Mouse (Mus musculus): ENCODE data around the gene Zfand3. TPM values are rescaled to one million over a fixed set of nuclear protein-coding genes. Genes with fewer than 3 reads are reported as not detected.

The Zfand3 gene
- polyA plus RNA-seq, 1 experiment from 2014 or later: 59.8 TPM

DNA sequence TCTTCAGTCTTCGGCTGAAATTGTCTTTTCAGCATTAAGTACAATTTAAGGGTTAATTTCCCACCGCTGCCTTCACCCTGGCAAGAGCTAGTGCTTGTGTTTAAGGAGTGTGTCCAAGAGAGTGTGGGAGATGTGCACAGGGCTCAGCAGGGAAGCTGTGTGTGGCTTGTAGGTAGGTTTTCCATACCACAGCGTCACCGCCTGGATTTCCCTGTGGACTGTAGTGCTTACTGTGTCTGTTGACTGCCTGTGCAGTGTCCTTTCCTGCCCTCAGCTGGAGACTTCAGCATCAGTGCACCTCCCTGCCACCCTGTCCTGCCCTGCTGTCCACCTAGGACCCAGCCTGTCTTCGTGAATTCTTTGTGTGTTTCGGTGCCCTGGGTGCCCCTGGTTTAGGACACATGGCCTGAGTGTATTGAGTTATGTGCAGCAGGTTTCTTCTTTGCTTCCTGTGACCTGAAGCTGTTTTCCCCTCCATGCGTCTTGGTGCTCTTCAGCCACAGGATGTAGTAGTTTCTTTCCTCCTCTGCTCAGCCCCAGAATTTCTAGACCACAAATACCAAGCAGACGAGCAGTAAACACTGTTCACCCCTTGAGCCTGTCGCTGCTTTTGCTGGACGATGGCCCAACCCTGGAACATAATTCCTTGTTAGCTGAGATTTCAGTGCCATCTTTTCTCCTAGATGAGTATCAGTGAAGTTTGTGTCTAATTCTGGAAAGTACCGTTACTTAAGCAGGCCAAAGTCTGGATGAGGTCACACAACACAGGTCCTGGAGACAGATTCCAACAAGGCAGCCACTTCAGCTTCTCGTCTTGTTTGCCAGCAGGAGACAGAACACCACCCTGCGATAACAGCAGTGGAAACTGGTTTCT lies 195.1 kb downstream of the Zfand3 start:
- H3K9me3 ChIP-seq: no peaks in the 10 kb centered on the region
- H3K4me1 ChIP-seq: peaks cover 61% of the 10 kb centered on the region
- H3K4me2 ChIP-seq: no peak overlapping the region
- 0 out of 2 replicates have a peak overlapping the region, but pooled peaks have one; percentile 42 for H3K27ac ChIP-seq
- no peak overlapping the region for H3K4me3 ChIP-seq
- no peaks in the 10 kb centered on the region for H3K36me3 ChIP-seq
- no peak for ATAC-seq (ENCODE audit: borderline replicate concordance, extremely low read depth, low FRiP score, low TSS enrichment)
- no peak overlapping the region for H3K9ac ChIP-seq
- 43% methylated on average over 13 of the region's 13 CpGs for WGBS
- H3K27me3 ChIP-seq: no peaks in the 10 kb centered on the region

DNA sequence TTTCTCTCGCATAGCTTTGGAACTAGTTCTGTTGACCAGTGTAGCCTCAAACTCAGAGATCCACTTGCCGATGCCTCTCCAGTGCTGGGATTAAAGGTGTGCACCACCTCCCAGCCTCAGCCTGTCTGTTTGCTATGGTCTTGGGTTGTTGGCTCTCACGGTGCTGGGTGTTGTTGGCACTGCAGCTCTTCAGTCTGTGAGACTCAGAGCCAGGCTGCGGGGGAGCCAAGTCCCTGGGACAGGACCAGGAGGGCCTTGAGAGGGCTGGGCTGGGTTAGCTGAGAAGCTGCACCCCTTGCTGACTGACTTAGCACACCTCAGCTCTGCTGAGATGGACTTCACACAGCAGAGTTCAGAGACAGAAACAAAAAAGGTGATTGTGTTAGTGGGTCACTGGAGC lies 195.8 kb downstream of the Zfand3 start:
- peak overlapping the region; percentile 42; the same call in 1 of the 2 replicates for H3K27ac ChIP-seq
- no peak overlapping the region for H3K4me3 ChIP-seq
- no peak overlapping the region for H3K9ac ChIP-seq
- ATAC-seq (ENCODE audit: borderline replicate concordance, extremely low read depth, low FRiP score, low TSS enrichment): no peak
- peaks cover 55% of the 10 kb centered on the region for H3K4me1 ChIP-seq
- H3K36me3 ChIP-seq: no peaks in the 10 kb centered on the region
- 53% methylated on average over 4 of the region's 4 CpGs for WGBS
- no peak overlapping the region for H3K4me2 ChIP-seq
- H3K27me3 ChIP-seq: no peaks in the 10 kb centered on the region
- no peaks in the 10 kb centered on the region for H3K9me3 ChIP-seq

DNA sequence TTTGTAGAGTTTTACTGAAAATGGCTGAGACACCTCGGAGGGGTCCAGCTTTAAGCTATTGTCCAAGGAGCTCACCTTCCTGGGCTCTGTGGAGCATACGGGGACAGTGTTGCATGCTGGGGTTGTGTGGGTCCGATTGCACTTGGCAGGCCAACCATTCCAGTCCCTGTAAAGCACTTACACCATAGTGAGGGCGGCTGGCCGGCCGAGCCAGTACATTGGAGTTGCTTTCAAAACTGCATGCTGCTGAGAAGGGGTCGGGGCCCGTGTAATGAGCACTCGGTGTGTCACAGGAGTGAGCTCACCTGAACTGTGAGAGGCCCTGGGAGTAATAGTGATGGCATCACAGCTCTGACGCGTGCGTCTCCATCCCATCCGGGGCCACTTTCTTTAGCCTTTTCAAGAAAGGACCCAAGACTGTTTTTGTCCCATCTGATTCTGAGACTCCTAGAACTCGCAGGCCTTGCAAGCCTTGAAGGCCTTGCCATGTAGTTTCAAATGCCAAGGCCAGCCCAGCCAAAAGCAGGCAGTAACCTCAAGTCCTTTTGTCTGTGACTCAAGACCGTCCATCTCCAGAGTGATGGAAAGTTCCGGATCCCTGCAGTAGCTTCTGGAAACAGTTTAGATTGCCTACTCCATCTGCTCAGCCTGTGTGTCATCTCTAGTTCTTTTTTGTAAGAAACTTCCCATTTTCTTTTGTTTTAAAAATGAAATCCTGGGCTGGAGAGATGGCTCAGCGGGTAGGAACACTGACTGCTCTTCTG lies 200.7 kb downstream of the Zfand3 start:
- no peak for ATAC-seq (ENCODE audit: borderline replicate concordance, extremely low read depth, low FRiP score, low TSS enrichment)
- Histone ChIP-seq H3K9ac (no peak overlapping the region), H3K4me3 (no peak overlapping the region), H3K4me2 (no peak overlapping the region), H3K4me1 (peaks cover 9% of the 10 kb centered on the region), H3K9me3 (no peaks in the 10 kb centered on the region), H3K27ac (no peak overlapping the region), H3K27me3 (no peaks in the 10 kb centered on the region), H3K36me3 (peaks cover 25% of the 10 kb centered on the region)
- 91% methylated on average over 17 of the region's 17 CpGs for WGBS

DNA sequence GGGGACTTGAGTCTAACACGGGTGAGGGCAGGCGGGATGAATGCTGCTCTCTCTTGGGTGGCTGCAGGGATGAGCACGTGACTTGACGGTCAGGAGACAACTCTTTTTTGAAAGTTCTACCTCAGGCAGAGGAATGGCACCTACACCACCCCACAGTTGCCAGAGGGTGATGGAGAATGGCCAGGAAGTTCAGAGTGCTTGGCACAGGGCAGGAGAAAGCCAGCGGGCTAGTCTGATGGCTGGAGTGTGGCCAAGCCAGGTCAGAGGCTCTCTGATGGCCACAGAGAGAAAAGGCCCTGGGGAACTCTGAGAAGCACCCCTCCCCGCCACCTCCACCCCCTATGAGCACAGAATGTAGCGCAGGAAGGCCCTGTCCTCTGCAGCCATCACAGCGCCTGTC lies 205.7 kb downstream of the Zfand3 start:
- no peaks in the 10 kb centered on the region for H3K4me1 ChIP-seq
- no peak for ATAC-seq (ENCODE audit: borderline replicate concordance, extremely low read depth, low FRiP score, low TSS enrichment)
- H3K27ac ChIP-seq: no peak overlapping the region
- peaks cover 35% of the 10 kb centered on the region for H3K36me3 ChIP-seq
- no peak overlapping the region for H3K4me2 ChIP-seq
- 93% methylated on average over 8 of the region's 8 CpGs for WGBS
- H3K9ac ChIP-seq: no peak overlapping the region
- no peaks in the 10 kb centered on the region for H3K27me3 ChIP-seq
- H3K4me3 ChIP-seq: no peak overlapping the region
- no peaks in the 10 kb centered on the region for H3K9me3 ChIP-seq

DNA sequence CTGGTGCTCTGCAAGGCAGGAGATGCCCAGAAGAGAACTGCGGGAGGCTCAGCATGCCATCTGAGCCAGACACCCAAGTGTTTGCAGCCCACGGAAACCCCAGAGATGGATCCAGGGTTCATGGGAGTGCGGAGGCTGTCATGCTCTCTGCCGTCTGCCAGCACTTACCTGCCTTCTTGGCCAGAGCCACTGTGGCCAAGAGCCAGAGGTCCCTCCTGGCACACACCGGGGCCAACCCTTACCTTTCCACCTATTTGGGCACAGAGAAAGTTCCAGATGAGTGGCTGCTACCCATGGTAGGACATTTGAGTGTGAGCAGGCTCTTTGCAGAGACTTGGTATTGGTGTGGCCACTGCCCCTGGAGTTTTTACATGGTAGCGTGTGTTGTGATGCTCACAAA lies 206.4 kb downstream of the Zfand3 start:
- no peak overlapping the region for H3K9ac ChIP-seq
- no peaks in the 10 kb centered on the region for H3K27me3 ChIP-seq
- H3K27ac ChIP-seq: no peak overlapping the region
- peaks cover 35% of the 10 kb centered on the region for H3K36me3 ChIP-seq
- no peak for ATAC-seq (ENCODE audit: borderline replicate concordance, extremely low read depth, low FRiP score, low TSS enrichment)
- H3K4me3 ChIP-seq: no peak overlapping the region
- no peak overlapping the region for H3K4me2 ChIP-seq
- no peaks in the 10 kb centered on the region for H3K9me3 ChIP-seq
- H3K4me1 ChIP-seq: no peaks in the 10 kb centered on the region
- WGBS: 94% methylated on average over 6 of the region's 6 CpGs

DNA sequence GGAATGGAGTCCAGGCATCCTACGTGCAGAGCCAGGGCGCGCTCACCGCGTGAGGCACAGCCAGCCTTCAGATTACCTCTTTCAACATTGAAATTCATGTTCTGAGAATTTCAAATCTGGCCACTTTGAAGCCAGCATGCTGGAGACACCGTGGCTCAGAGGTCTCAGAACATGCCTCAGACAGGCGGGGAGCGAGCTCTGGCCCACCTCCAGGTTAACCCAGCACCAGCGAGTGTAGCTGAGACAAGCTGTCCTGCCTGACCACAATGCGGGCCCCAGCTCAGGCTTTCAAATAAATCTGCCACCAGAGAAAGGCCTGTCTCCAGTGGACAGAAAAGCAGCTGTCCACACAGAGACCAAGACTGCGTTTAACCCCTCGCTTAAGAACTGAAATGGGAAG lies 208.1 kb downstream of the Zfand3 start:
- Histone ChIP-seq H3K27me3 (no peaks in the 10 kb centered on the region), H3K36me3 (peaks cover 33% of the 10 kb centered on the region), H3K4me2 (no peak overlapping the region), H3K4me1 (no peaks in the 10 kb centered on the region), H3K27ac (no peak overlapping the region), H3K9ac (no peak overlapping the region), H3K9me3 (no peaks in the 10 kb centered on the region), H3K4me3 (no peak overlapping the region)
- 64% methylated on average over 12 of the region's 12 CpGs for WGBS
- no peak for ATAC-seq (ENCODE audit: borderline replicate concordance, extremely low read depth, low FRiP score, low TSS enrichment)

DNA sequence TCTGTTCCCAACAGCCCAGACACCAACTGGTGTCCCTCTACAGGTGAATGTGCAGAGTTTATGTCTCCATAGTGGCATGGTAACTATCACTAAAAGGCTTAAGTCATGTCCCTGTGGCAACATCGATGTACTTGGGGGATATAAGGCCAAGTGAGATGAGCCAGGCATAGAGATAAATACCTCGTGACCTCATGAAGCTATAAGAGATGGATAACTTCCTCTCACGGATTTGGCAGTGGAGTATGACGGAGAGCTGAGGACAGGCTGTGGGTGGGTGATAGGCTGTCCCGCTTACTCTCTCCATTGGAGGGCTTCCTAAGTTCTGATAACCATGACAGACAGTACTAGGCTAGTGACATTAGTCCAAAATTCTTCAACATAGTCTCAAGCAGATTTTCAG lies 208.8 kb downstream of the Zfand3 start:
- no peak overlapping the region for H3K9ac ChIP-seq
- no peak overlapping the region for H3K4me3 ChIP-seq
- peaks cover 28% of the 10 kb centered on the region; the same call in 1 of the 2 replicates for H3K36me3 ChIP-seq
- H3K27me3 ChIP-seq: no peaks in the 10 kb centered on the region
- H3K4me1 ChIP-seq: no peaks in the 10 kb centered on the region
- ATAC-seq (ENCODE audit: borderline replicate concordance, extremely low read depth, low FRiP score, low TSS enrichment): no peak
- H3K9me3 ChIP-seq: no peaks in the 10 kb centered on the region
- H3K4me2 ChIP-seq: no peak overlapping the region
- 78% methylated on average over 5 of the region's 5 CpGs for WGBS
- H3K27ac ChIP-seq: no peak overlapping the region

DNA sequence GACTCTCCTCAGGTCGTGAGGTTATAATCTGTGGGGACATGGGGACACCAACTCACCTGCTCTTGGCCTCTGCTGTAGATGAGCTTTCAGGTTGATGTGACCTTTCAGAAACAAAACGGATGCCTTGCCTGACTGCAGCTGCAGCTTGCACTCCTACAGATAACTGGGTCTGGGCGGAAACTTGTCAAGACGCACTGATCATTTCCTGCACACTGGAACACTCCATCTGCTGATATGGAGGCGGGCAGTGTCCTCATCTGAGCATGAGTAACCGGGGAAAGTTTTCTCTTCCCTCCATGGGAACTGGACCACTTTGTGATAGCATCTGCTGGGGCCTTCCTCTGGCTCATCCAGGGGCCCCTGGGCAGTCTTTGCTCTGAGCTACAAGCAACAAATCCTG lies 209.9 kb downstream of the Zfand3 start:
- Histone ChIP-seq H3K27me3 (no peaks in the 10 kb centered on the region), H3K4me1 (no peaks in the 10 kb centered on the region), H3K4me2 (no peak overlapping the region), H3K36me3 (peaks cover 20% of the 10 kb centered on the region; the same call in 1 of the 2 replicates), H3K9ac (no peak overlapping the region), H3K27ac (no peak overlapping the region), H3K4me3 (no peak overlapping the region), H3K9me3 (no peaks in the 10 kb centered on the region)
- 65% methylated on average over 6 of the region's 6 CpGs for WGBS
- ATAC-seq (ENCODE audit: borderline replicate concordance, extremely low read depth, low FRiP score, low TSS enrichment): no peak

DNA sequence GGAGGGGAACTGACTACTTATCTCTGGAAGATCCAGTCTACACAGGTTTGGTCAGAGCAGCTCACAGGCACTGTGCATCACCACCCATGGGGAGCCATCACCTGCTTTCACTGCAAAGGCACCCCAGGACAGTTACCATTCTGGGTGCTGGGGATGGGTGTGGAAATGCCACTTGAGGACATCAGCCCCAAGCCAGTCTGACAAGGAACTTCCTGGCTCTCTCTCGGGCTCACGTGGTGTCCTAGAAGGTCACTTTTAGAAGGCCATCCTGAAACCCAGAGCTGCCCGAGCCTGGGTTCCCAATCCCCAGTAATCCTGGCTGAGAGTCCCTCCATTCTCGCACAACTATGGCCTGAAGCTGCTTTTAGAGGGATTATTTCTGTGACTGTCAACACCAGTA lies 211.2 kb downstream of the Zfand3 start:
- no peak overlapping the region for H3K27ac ChIP-seq
- H3K9ac ChIP-seq: no peak overlapping the region
- H3K9me3 ChIP-seq: no peaks in the 10 kb centered on the region
- no peak overlapping the region for H3K4me2 ChIP-seq
- no peak for ATAC-seq (ENCODE audit: borderline replicate concordance, extremely low read depth, low FRiP score, low TSS enrichment)
- no peaks in the 10 kb centered on the region for H3K4me1 ChIP-seq
- no peaks in the 10 kb centered on the region for H3K27me3 ChIP-seq
- 60% methylated on average over 4 of the region's 4 CpGs for WGBS
- 0 out of 2 replicates have a peak, but pooled peaks cover 11% of the 10 kb centered on the region for H3K36me3 ChIP-seq
- H3K4me3 ChIP-seq: no peak overlapping the region

DNA sequence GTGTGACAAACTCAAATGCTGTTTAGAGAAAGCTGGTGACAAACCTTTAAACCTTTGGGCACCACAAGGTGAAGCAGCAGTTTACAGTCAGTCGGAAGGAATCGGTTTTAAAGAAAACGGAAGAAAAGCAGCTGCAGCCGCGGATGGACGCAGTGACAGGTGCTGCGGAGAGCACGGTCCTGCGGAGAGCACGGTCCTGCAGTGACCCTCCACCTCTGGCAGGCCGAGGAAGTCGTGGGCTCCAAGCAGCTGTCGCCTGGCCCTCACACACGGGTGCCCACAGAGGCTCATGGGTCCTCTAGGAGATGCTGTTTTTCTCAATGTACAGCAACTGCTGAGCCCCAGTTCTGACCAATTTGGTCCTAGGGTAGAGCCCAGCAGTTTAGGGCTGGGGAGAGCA lies 217.1 kb downstream of the Zfand3 start:
- Histone ChIP-seq H3K4me2 (no peak overlapping the region), H3K4me1 (peaks cover 7% of the 10 kb centered on the region; the same call in 1 of the 2 replicates), H3K27me3 (no peaks in the 10 kb centered on the region), H3K36me3 (0 out of 2 replicates have a peak, but pooled peaks cover 5% of the 10 kb centered on the region), H3K9me3 (no peaks in the 10 kb centered on the region), H3K4me3 (no peak overlapping the region), H3K9ac (no peak overlapping the region), H3K27ac (no peak overlapping the region)
- WGBS: 61% methylated on average over 14 of the region's 14 CpGs
- no peak for ATAC-seq (ENCODE audit: borderline replicate concordance, extremely low read depth, low FRiP score, low TSS enrichment)

DNA sequence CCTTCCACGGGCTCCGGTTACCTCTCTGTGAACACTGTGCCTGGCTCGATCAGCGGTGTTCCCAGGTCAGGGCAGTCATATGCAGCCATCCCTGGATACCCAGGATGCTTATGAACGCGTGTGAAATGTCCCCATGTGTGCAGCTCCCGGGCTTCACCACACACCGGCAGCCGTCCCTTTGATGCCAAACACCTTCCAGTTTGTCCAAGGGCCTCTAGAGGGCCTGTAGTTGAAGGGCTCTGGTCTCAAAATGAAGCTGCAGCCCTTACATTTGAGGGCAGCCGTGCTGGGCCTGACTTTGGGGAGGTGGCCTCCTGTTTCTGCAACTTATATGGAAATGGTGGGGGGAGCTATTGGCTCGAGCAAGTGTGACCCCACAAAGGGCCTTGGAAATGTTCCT lies 217.8 kb downstream of the Zfand3 start:
- Histone ChIP-seq H3K9me3 (no peaks in the 10 kb centered on the region), H3K4me3 (no peak overlapping the region), H3K4me2 (no peak overlapping the region), H3K36me3 (0 out of 2 replicates have a peak, but pooled peaks cover 5% of the 10 kb centered on the region), H3K27ac (no peak overlapping the region), H3K9ac (no peak overlapping the region), H3K4me1 (peaks cover 7% of the 10 kb centered on the region; the same call in 1 of the 2 replicates), H3K27me3 (no peaks in the 10 kb centered on the region)
- ATAC-seq (ENCODE audit: borderline replicate concordance, extremely low read depth, low FRiP score, low TSS enrichment): no peak
- WGBS: 66% methylated on average over 11 of the region's 11 CpGs

DNA sequence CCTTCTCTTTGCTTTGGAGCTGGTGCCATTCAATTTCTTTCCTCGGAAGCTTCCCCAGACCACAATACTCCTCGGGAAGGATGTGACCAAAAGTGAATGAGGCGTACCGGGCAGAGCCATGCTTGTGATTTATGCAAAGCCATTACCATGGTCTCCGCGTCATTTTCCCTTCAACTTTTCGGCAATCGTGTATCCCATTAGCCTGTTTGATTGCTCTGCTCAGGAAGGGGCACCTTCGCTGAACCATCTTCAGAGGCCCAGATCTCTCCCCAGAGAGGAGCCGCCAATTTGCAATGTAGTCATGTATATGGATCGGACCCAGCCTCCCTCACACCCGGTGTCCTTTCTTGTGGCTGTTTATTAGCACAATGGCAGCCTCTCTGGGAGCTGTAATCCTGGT lies 218.3 kb downstream of the Zfand3 start:
- Histone ChIP-seq H3K9me3 (no peaks in the 10 kb centered on the region), H3K36me3 (0 out of 2 replicates have a peak, but pooled peaks cover 5% of the 10 kb centered on the region), H3K4me1 (peaks cover 7% of the 10 kb centered on the region; the same call in 1 of the 2 replicates), H3K4me3 (no peak overlapping the region), H3K9ac (no peak overlapping the region), H3K27ac (no peak overlapping the region), H3K4me2 (no peak overlapping the region), H3K27me3 (no peaks in the 10 kb centered on the region)
- ATAC-seq (ENCODE audit: borderline replicate concordance, extremely low read depth, low FRiP score, low TSS enrichment): no peak
- WGBS: 84% methylated on average over 12 of the region's 12 CpGs

All from lung, embryonic 15.5 days (tissue).